Mouse (Mus musculus): Measurements from ENCODE around the gene Rab3c.

The Rab3c gene

GRCm38 (mm10) chr13:110280563-110281144 is at the start of gene Rab3c:
Gene Rab3c (minus strand): TSS chr13:110280996.
- no peak for DNase-seq (ENCODE audit: low spot score in 2 of 2)

- DNase-seq (ENCODE audit: low spot score in 2 of 2) = no peak
Measured at GRCm38 (mm10) chr13:110318746-110319145, 38.0 kb upstream of the Rab3c start.

GRCm38 (mm10) chr13:110307188-110307587 is 26.4 kb upstream of the Rab3c start:
- no peak for DNase-seq (ENCODE audit: low spot score in 2 of 2)

DNA sequence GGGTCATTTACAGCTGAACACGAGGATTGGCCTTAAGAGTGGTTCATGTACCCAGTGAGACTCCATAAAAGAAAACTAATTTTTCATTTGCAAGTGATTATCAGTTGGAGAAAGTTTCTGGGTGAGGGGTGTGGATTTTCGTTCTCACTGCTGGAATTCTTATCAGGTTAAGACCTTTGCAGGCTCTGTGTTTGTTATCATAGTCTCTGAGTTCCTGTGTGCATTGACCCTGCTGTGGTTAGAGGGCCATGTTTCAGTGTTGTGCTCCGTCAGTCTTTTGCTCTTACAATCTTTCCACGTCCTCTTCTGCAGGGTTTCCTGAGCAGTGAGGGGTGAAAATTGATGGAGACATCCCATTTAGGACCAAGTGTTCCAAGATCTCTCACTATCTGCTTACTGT is 16.3 kb upstream of the Rab3c start:
- DNase-seq (ENCODE audit: low spot score in 2 of 2) = no peak

- DNase-seq (ENCODE audit: low spot score in 2 of 2) = no peak
Measured at GRCm38 (mm10) chr13:110288499-110288898, 7.7 kb upstream of the Rab3c start.

DNA sequence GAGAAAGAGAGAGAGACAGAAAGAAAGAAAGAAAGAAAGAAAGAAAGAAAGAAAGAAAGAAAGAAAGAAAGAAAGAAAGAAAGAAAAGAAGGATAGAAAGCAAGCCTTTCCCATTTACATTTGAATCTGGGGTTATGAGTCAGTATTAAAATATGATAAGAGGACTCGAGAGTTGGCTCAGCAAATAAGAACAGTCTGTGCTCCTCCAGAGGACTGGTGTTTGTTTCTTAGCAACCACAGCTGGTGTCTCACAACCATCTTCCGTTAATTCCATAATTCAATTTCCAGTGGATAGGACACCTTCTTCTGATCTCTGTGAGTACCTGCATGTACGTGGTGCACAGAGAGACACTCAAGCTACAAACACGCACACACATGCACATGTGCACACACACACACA is 3.0 kb upstream of the Rab3c start:
- no peak for DNase-seq (ENCODE audit: low spot score in 2 of 2)

DNA sequence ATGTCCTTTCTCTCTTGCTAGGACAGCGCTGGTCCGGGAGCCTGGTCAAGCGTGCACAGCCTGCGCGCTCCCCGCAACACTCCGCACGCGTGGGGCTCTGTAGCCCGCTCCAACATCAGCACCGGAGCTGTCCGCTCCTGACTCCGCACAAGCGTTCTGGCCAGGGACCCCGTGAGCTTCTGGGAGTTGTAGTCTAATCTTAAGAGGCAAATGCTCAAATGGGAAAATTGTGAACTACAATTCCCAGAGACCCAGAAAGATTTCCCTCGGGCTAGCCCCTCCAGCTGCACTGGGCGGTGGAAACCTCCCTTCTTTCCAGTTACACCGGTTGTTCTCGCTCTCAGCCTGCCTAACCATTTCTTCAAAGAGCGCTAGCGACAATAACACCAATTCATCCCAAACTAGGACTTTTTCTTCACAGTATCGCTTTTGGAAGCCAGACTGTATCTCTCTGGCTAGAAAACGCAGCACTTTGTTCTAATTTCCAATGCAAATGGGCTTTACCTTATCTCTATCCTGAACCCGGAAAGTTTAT is 701 bp downstream of the Rab3c start:
- DNase-seq (ENCODE audit: low spot score in 2 of 2) = peak; percentile 34 to 61

- no peak for DNase-seq (ENCODE audit: low spot score in 2 of 2)
Measured at GRCm38 (mm10) chr13:110278976-110279736, 1.6 kb downstream of the Rab3c start.

DNA sequence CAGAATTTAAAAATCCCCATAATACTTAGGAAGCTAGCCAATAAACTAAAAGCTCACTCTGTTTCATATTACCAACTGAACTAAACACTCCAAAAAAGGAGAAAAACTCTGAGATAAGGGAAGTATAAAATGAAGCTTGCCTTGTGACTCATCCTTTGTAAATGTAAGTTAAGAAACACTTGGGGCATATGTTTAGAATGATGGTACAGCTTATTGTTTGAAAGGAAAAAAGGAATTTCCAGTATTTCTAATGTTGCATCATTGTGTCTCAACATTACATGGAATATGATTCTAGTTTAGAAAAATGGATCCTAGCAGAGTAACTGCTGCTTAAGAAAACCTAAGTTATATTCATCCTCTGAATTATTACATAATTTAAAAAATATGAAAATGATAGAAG is 3.1 kb downstream of the Rab3c start:
- no peak for DNase-seq (ENCODE audit: low spot score in 2 of 2)

- DNase-seq (ENCODE audit: low spot score in 2 of 2) = no peak
Measured at GRCm38 (mm10) chr13:110275471-110275870, 5.3 kb downstream of the Rab3c start.

DNA sequence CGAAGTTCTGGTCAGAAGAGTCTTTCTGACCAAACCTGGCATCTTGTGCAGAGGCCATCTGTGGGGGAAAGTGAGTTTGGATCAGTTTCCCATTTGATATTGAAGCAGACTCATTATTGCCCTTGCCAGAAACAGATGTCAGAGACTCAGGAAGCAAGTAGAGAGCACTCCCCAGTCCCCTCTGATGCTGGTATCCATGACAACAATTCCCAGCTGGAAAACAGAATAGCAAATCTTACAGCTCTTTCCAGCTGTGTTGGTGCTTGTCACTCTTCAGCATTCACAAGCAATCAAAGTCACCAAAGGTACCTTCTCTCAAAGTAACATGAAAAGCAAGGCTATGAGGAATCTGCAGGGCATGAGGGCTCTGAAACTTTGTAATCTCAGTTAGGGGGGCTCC is 20.1 kb downstream of the Rab3c start:
- no peak for DNase-seq (ENCODE audit: low spot score in 2 of 2)

- DNase-seq (ENCODE audit: low spot score in 2 of 2) = no peak
Measured at GRCm38 (mm10) chr13:110251453-110251852, 29.3 kb downstream of the Rab3c start.

- DNase-seq (ENCODE audit: low spot score in 2 of 2) = no peak
Measured at GRCm38 (mm10) chr13:110248481-110248880, 32.3 kb downstream of the Rab3c start.

DNA sequence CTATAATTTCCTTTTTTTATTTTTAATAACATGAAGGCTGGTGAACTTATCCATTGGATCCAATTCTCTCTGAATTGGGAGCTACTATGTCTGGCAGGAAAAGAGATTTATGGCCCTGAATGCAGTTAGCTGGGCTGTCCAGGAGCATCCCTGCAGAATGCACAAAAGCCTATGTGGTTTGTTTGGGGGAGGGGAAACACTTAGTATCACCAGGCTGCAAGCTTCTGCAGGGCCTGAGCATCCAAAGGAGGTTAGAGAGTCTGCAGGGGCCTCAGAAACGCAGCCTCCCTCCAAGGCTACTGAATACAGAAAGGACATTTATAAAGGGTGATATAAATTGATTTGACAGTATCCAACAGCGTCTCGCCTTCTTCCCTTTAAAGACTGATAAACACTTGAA is 41.8 kb downstream of the Rab3c start:
- DNase-seq (ENCODE audit: low spot score in 2 of 2) = no peak

GRCm38 (mm10) chr13:110237209-110237935 is 43.4 kb downstream of the Rab3c start:
- DNase-seq (ENCODE audit: low spot score in 2 of 2) = no peak

DNA sequence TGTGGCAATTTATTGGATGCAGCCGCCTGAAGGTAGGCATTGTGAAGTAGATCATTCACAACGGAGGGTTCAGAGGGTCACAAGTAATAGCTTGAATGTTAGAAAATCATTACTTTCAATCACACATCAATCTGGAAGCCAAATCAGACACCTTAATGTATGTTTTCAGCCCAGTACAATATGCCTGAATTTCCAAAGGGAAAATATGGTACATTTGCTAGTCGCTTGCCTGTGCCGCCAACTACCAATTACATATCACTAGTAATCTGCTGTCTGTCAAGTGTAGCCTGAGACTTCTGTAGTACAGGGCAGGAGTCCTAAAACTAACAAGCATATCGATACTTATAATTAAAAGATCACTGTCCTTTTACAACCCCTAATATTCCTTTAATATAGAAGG is 47.4 kb downstream of the Rab3c start:
- DNase-seq (ENCODE audit: low spot score in 2 of 2) = no peak

DNA sequence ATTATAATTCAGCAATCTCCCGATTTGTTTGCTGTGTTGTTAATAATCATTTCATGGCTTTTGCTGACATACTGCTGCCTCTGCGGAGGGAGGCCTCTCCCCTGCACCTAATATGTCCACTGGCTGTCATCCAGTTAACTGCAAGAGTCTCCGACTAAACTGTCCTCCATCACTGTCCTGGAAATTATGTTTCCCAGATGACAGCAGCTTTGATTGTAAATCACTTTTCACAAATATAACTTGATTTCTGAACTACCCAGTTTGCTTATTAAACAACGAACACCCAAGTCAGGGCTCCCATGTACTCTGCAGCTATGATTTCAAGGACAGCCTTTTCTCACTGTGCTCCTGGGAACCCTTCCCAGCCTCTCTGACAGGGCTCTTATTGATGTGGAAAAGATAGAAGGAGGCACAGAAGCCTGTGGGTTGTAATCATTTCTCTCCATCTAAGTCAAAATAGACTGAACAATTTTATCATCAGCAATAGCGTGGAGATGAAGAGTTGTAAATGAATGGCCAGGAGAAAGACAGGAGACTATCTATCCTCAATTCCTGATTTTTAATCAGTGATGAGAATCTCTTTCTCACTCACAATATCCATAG is 49.6 kb downstream of the Rab3c start:
- DNase-seq (ENCODE audit: low spot score in 2 of 2) = no peak

- no peak for DNase-seq (ENCODE audit: low spot score in 2 of 2)
Measured at GRCm38 (mm10) chr13:110230046-110230445, 50.8 kb downstream of the Rab3c start.

- DNase-seq (ENCODE audit: low spot score in 2 of 2) = no peak
Measured at GRCm38 (mm10) chr13:110219195-110219594, 61.6 kb downstream of the Rab3c start.

GRCm38 (mm10) chr13:110218497-110218896 is 62.3 kb downstream of the Rab3c start:
- no peak for DNase-seq (ENCODE audit: low spot score in 2 of 2)

DNA sequence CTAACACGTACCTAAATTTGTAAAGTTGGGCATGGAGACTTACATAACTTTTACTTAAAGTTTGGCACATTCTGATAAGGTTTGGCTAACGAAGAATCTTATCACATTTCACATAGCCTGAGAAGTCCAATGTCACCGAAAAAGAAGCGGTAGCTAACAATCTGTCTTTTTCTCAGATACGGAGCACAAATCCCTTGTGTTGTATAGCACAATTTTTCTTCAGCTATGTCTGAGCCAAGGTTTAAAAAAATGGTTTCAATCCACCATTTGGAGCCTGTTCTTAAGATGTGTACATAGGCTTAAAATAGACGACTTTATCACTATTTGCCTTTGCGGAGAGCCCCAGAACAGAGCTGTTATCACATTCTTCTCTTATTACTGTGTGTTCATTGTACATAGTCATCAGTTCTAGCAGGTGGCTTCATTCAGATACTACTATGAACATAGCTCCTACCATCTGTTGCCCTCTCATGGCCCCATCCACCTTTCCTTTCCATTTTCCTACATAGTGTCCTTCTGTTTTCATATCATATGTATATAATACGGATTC is 69.2 kb downstream of the Rab3c start:
- DNase-seq (ENCODE audit: low spot score in 2 of 2) = no peak

DNA sequence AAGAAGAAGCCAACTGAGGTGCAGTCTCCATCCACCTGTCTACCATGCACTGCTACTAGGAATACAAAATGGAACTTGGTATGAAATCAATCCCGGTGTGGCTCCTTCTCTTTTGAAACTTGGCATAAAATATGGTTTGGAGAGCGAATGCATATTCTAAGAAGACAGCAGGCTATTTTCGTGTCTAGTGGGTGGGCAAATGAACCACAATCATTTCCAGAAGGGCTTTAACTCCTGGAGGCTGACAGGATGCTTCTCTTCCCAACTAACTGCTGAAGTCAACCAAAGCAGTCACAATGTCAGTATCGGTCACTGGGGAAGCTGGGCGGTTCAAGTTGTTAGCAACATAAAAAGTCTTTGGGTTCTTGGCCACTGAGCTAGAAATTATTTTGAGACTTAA is 81.9 kb downstream of the Rab3c start:
- DNase-seq (ENCODE audit: low spot score in 2 of 2) = no peak
